Mouse (Mus musculus): Measurements from ENCODE around the gene Aak1.
"Not testable (repeated sequence)": the region's sequence is repeated elsewhere in the genome, so short reads cannot be mapped to it uniquely, and the experiment has no call there.

Aak1 gene

DNA sequence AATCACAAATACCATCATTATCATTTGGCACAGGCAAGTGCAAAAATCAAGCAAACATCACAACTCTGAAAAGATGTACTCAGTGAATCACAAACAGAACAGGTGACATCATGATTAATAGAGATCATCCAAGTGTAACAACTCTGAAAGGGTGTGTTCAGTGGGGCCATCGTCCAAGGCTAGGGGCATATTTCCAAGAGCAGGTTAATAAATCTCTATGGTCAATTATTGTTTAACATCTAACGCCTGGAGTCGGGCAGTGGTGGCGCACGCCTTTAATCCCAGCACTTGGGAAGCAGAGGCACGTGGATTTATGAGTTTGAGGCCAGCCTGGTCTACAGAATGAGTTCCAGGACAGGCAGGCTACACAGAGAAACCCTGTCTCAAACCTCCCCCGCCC, 182.0 kb downstream of the Aak1 start:
- not testable (repeated sequence) for DNase-seq

DNA sequence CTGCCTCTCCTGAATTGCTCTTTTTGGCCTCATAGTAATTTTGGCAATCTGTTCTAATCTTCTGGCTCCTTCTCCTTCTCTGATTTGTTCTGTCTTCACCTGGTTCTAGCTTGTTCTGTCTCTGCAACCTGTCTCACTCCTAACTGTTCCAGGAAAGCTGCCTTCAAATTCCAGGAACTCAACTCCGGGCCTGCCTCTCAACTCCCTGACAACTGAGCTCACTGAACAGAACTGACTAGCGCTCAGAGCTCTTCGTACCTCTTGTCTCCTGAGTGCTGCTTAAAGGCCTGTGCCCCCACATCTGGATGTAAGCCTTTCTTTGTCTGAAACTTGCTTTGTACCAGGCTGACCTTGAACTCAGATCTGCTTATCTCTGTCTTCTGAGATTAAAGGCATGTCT, 183.1 kb downstream of the Aak1 start:
- DNase-seq, result no peak

DNA sequence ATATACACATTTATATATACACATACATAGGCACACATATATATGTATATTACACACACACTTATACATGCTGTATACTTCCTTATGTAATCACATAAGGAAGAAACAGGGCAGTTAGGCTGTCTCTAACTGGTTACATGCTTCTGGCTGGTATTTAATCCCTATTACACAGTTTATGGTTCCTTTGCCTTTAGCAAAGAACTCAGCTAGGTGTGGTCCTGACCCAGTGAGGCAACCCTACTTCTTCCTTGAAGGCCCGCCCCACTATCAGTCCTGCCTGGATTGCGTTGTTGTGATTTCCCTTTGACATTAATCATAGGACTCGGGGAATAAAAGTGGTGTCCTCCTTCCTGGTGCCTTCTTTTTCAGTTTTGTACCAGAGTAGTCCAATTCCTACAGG, 185.1 kb downstream of the Aak1 start:
- DNase-seq, result no peak

DNA sequence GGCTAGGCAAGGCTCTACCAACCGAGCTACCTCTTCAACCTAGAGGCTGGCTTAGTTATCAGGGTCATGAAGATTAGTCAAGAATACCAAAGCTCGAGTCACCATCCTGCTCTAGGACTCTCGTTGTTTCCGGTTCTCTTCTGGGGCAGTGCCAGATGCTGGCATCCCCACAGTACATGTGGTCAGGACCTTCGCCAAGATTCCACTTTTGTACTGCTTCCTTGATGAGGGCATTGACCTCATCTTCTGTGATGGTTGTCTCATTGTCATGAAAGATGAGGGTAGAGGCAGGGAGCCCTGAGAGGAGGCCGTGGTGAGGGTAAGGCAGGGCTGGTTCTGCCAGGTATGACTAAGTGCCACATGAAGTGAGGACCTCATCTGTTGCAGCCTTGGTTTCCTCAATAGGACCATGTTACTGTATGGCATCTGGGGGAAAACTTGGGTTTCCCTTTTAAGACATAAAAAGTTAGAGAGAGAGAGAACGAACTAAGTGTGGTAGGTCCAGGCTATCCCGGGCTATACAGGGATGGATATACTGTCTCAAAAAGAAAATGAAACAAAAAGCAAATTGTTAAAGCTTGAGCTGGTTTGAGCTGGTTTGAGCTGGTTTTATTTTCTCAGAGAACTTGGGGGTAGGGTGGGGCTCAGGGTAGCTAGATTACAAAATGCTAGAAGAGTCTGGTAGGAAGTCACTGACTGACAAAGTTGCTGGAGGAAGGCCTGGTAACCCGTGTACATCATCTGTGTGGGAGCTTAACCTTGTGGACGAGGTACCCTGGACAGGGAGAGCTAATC, 188.7 kb downstream of the Aak1 start:
- no peak for DNase-seq

DNA sequence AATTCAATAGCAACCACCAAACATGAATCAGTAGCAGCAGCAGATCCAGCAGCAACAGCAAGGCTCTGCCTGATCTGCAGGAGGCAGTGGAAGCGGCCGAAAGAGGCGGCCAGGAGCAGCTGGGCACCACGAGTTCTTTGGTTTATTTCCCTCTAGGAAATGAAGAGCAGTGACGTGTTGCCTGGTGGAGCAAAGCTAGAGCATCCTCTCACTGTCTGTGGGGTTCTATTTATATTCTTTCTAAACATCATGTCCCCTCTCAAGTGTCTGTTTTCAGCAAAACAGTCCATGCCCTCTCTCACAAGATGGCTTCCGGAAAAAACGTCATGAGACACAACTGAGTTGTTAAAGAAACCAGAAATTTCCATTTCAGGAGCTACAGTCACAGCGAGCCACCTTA, 189.8 kb downstream of the Aak1 start:
- DNase-seq, result no peak

DNA sequence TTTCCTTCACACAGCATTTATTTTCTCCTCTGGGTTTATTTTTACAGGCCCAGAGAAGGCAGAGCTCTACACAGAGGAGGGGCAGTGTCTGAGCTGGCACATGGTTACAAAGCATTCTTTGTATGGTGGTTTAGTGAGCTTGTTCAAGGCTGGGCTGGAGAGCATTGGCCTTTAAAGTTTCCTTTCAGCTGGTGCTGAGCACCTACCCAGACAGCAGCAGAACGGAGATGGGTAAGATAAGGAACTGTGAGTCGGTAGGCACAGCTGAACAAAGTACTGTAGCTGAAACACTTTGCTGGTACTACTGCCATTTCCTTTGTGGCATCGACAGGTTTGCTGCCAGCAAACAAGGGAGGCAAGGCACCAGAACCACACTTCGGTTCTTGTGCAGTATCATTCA, 191.7 kb downstream of the Aak1 start:
- no peak for DNase-seq

DNA sequence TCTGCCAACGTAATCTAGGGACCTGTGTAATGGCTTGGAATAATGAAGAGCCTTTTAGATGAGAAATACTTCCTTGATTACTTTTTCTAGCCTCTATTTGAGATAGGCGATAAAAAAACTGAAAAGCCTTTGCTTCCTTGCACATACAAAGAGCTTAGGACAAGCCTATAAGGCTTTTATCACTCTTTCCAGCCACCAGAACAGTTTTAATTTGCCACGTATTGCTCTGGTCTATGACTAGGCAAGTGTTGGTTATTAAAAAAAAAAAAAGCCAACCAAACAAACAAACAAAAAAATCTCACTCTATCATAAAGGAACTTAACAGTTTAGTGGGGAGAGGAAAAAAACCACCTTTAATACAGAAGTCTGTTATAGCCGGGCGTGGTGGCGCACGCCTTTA, 192.1 kb downstream of the Aak1 start:
- no peak for DNase-seq

DNA sequence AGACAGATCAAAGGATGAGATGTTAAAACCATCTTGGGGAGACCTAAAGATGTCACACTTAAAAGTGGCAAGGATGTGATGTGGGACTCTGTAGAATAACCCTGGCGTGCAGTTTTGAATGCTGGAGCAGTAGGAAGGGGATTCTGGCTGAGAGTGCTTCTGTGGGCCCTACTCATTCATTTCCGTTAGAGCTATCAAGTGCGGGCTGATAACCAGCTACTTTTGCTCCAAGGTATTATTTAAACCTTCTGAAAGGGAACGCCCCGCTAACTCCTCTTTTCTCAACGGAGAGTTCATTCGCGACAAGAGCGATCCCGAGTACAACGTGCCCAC, 192.7 kb downstream of the Aak1 start:
- no peak for DNase-seq

DNA sequence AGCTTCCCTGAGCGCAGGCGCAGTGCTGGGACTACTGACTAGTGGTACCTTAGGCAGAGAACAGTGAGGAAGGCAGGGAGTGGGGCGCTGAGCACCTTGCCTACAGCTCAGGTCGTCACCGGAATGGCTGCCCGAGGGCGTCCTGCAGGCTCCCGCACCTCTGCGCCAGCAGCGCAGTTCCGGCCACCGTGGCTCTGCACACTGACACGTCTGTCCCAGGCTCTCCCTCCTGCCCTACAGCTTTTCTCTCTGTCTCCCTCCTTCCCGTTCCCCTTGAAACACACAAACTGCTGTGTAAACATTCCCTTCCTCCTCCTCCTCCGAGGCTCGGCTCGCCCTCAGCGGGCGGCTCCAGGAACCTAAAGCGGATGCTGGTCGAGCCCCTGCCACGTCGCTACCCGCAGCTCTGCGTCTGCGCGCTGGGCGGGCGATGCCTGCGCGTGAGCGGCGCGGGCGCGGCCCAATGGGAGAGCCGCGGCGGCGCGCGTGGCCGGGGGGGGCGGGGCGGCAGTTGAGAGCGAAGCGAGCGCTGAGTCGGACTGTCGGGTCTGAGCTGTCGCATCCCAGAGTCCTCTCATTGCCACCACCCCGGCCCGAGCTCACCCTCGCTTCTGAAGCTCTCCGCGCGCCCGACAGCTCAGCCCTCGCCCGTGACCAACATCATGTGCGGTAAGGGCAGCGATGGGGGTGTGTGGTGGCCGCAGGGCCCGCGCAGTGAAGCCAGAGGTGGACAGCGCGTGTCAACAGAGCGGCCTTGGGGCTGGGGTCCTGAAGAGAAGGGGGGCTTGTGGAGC, 193.2 kb downstream of the Aak1 start, which contains the start of gene Gfpt1:
Gene Gfpt1 (plus strand): TSS at position 510 of the 794 bp plus-strand sequence.
- peak; percentile 97 for DNase-seq

DNA sequence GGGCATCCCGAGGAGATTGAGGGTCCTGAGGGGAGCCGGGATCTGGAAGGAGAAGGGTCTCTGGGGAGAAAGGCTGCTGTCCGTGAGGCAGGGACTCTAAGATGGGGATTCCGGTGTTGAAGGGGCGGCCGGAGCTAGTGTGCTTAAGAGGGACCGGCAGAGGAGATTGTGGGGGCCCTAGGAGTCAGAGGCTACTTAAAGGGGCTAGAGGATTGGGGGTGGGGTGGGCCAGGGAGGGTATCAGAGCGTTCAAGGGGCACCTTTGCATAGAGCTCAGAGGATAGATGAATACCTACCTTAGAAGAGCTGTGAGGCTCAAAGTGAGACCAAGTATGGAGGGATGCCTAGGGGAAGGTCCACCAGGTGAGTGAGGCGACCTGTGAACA, 193.8 kb downstream of the Aak1 start:
- no peak for DNase-seq

DNA sequence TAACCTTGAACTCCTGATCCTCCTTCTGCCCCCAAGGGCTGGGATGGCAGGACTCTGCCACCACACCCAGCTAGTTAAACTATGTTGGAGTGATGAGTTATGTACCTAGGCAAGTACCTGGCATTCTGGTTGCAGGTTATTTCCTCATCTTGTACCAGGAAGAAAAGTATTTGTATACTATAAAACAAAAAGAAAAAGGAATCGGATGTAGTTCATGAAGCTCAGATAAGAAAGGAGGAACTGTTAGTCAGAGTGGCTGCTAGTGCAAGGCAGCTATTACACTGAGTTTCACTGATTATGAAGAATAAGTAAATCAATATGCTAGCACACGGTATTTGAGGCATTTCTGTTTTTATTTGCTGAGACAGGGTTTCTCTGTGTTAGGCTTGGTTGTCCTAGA, 195.6 kb downstream of the Aak1 start:
- DNase-seq, result no peak

DNA sequence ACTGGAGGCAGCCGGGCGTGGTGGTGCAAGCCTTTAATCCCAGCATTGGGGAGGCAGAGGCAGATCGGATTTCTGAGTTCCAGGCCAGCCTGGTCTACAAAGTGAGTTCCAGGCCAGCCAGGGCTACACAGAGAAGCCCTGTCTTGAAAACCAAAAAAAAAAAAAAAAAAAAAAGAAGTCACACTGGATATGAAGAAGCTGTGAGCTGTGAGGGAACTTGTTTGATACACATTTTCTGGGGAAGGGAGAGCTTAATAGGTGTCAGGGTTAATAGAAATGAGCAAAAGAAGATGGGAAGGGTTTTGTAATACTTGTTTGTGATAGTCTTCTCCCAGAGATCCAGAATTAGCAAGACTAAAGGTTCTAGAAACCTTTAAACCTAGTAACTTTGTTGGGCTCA, 196.2 kb downstream of the Aak1 start:
- no peak for DNase-seq

DNA sequence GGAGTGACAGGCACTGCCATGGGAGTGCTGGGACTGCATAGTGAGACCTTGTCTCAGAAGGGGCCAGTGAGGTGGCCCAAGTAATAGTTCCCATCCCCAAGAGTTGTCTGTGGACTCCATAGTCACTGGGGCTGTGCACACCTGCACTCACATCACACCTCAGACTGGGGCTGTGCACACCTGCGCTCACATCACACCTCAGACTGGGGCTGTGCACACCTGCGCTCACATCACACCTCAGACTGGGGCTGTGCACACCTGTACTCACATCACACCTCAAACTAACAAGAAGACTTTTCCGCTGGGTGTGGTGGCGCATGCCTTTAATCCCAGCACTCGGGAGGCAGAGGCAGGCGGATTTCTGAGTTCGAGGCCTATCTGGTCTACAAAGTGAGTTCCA, 199.4 kb downstream of the Aak1 start:
- not testable (repeated sequence) for DNase-seq

DNA sequence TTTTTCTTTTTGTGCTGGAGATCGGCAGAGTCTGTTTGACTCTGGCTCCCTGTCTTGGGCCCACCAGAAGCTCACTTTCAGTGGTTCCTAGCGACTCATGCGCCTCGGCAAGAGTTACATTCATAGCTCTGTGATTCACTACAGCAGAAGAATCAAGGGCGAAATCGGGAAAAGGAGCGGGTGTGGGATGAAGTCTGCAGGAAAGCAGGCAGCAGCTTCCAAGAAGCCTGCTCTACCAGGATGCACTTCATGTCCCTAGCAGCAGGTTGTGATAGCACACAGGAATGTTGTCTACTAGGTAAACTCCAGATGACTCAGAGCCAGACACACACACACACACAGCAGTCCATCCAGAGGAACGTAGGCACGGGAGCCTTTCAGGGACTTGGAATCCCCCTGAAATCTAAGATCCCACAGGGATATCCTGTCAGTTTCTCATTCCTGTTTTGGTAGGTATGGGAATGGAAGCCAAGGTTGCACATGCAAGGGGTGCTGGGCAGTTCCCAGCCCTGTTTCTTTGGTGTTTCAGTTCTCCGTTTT, 202.6 kb downstream of the Aak1 start:
- DNase-seq, result no peak
